Mouse (Mus musculus): ENCODE measurements around the gene Ipo8. TPM values are rescaled to one million over a fixed set of nuclear protein-coding genes. Genes with fewer than 3 reads are reported as not detected.

Ipo8 gene
- total RNA-seq, 1 experiment from 2014 or later: 47.6 TPM

DNA sequence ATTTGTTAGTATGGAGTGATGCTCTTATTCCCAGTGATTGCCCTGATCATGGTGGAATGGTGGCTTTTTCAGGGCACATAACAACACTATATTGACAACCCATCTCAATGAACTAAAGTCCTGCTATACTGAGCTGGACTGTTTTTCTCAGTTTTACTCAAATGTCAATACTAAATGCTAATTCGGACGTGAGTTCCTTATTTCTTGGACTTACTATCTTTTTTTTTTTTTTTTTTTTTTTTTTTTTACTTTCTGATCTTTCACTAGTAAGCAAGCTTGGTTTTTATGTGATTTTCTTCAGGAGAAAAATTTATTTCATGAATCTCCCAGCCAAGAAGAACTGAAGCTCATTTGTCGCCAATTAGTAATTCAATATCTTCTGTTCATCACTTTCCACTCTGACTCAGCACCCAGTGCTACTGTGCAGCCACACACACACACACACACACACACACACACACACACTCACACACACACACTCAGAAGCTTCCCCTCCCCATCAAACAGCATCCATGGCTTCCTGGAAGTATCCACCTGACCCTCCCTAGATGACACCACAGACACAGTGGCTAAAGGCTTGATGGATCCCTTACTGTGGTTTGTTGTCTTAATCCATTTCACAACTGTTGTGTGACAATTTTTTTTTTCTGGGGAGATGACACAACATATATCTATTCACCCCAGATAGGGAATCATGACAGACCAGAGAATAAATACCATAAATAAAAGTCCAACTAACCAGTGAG, 69.1 kb downstream of the Ipo8 start:
- no peak for ATAC-seq (replicated peaks; ENCODE audit: insufficient number of reproducible peaks, low FRiP score, low TSS enrichment, poor library complexity, severe bottlenecking)

DNA sequence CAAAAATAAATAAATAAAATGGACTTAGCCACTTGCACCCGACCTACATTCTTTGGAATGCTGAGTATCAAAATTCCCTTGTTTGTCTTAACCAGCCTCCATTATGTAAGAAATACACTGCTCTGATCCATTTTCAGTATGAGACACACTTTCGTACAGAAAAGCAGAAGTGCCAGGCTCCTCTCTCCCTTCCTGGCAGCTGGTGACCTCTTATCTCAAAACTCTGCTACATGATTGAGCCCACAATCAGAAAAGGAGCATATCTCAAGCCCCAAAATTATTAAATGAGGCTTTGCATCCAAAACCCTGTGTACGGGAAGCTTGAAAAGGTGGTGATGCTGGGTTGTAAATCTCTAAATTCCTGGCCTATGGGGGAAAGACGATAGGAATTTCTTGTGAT, 69.8 kb downstream of the Ipo8 start:
- no peak for ATAC-seq (replicated peaks; ENCODE audit: insufficient number of reproducible peaks, low FRiP score, low TSS enrichment, poor library complexity, severe bottlenecking)

DNA sequence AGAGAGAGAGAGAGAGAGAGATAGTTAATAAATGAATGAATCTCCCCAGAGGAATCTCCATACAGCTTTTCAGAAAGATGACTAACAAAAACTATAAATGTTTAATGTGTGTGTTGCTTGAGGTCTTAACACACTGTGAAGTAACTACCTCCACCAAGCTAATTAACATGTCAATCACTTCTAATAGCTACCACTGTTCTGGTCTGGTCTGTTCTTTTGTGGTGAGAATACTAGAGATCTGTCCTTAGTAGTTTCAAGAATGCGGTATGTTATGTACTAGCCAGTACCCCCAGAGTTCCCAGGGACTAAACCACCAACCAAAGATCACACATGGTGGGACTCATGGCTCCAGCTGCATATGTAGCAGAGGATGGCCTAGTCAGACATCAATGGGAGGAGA, 74.7 kb downstream of the Ipo8 start:
- no peak for ATAC-seq (replicated peaks; ENCODE audit: insufficient number of reproducible peaks, low FRiP score, low TSS enrichment, poor library complexity, severe bottlenecking)

DNA sequence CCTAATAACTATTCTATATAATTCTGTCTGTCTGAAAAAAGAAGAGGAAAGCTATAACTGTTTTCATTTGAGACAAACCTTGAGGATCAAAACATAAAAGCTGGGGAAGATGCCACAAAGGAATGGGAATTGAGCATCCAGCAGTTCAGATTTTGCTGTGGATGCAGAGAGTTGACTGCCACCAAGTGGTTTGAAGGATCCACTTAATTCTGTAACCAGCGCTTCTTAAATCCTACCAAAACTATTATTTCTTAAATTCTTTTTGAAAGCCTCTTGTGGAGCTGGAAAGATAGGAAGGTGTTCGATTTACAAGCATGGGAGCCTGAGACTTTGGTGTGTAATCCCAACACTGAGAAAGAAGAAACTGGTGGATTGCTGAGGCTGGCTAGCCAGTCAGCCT, 79.9 kb downstream of the Ipo8 start:
- ATAC-seq (replicated peaks; ENCODE audit: insufficient number of reproducible peaks, low FRiP score, low TSS enrichment, poor library complexity, severe bottlenecking): no peak

DNA sequence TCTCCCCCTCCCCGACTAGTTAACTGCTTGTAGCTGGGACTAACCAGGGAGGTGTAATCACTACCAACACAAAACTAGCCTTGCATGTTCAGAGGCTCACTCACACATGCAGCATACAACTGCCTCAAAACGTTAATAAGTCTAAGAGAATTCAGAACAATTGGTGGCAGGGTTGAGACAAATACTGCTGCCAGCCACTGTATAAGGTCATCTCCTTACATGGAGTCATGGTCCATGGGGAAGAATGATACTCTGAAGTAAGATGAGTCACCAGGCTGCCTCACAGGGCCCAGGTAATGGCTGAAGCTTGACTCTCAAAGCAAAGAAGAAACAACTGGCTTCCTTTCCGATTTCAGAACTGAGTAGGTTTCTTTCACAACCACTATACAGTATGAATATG, 81.1 kb downstream of the Ipo8 start:
- ATAC-seq (replicated peaks; ENCODE audit: insufficient number of reproducible peaks, low FRiP score, low TSS enrichment, poor library complexity, severe bottlenecking): no peak

DNA sequence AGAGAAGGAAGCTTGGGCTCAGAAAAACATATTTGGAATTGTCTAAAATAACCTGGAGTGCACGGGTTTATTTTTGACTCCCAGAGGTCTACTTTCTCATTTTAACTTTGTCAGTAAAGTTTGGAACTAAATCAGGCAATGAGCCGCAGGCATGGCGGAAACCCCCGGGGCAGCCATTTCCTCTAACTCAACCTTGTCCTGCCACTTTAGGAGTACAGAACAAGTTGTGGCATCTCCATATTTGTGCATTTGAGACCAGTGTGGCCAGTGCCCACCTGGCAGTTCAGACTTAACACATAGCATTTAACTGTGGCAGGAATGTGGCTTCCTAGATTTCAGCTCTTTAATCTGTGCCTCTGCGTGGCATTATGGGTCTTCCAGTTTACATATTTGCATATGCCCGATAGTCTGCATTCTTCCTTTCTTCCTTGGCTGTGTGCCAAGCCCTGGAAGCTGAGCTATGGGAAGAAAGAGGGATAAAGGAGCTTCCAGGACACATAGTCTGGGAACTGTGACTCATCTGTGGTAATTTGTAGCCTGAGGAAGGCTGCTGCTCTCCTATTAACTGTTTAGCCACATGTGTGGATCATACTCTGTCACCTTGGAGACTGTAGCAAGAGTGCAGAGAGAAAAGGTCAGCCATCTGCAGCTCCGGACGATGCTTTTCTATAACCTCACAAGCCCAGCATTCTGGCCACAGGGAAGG, 90.6 kb downstream of the Ipo8 start:
- ATAC-seq (replicated peaks; ENCODE audit: insufficient number of reproducible peaks, low FRiP score, low TSS enrichment, poor library complexity, severe bottlenecking): no peak

DNA sequence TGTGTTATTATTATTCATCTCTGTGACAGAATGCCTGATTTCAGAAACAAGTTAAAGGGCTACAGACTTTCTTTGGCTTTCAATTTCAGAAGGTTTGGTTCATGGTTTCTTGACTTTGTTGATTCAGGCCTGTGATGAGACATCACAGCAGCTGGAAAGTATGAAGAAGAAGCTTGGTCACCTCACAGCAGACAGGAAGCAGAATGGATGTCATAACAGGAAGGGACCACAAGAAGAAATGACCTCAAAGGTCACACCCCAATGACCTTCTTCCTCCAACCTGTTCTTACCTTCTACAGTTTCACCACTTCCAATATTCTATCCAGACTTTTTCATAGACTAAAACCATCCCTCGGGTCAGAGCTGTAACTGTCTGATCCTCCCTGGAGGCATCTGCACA, 94.9 kb downstream of the Ipo8 start:
- no peak for ATAC-seq (replicated peaks; ENCODE audit: insufficient number of reproducible peaks, low FRiP score, low TSS enrichment, poor library complexity, severe bottlenecking)

DNA sequence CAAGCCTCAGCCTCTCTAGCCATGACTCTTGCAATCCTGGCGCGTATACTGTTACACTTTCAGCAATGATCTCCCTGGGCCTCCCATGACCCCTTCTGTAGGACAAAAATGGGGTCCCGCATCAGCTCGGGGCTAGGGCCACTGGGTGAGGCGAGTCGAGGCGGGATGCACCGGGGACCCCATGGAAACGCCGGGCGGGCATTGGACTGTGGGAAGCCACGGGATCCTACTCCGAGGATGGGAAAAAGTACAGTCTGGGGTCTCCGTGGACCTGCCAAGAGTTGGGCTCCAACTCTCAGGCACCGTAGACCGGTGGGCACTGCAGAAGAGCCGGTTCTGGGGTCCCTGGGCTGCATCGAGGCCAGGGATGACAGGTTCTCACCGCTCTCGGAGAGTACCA, 97.3 kb downstream of the Ipo8 start:
- no peak for ATAC-seq (replicated peaks; ENCODE audit: insufficient number of reproducible peaks, low FRiP score, low TSS enrichment, poor library complexity, severe bottlenecking)

DNA sequence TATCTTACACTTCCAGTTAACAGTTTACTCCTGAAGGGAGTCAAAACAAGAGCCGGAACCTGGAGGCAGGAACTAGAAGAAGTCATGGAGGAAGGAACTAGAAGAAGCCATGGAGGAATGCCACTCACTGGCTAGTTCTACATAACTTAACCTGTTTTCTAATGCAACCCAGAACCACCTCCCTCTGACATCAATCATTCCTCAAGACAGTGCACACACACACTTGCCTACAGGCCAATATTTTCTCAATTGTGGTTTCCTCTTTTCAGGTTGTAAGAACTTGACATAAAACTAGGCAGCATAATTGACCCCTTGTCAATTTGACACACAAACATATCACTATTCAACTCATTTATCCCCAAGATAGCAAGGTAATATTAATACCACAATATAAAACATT, 98.3 kb downstream of the Ipo8 start:
- no peak for ATAC-seq (replicated peaks; ENCODE audit: insufficient number of reproducible peaks, low FRiP score, low TSS enrichment, poor library complexity, severe bottlenecking)

DNA sequence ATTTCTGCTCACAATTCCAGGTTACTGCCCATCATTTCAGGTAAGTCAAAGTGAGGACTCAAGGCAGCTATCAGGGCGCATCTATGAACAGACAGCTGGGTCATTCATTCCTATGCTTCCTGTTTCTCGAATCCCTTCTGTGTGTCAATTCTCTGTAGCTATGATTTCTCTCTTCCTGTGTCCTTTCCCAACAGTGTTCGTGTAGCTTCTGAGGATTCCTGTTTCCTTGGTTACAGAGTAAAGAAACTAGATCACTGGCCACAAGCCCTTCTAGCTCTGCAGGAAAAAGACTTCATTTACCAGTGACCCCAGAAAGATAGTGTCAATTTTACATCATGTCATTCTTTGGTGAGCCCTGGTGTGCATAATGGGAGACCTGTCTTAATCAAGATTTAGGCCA, 102.7 kb downstream of the Ipo8 start:
- ATAC-seq (replicated peaks; ENCODE audit: insufficient number of reproducible peaks, low FRiP score, low TSS enrichment, poor library complexity, severe bottlenecking): no peak

DNA sequence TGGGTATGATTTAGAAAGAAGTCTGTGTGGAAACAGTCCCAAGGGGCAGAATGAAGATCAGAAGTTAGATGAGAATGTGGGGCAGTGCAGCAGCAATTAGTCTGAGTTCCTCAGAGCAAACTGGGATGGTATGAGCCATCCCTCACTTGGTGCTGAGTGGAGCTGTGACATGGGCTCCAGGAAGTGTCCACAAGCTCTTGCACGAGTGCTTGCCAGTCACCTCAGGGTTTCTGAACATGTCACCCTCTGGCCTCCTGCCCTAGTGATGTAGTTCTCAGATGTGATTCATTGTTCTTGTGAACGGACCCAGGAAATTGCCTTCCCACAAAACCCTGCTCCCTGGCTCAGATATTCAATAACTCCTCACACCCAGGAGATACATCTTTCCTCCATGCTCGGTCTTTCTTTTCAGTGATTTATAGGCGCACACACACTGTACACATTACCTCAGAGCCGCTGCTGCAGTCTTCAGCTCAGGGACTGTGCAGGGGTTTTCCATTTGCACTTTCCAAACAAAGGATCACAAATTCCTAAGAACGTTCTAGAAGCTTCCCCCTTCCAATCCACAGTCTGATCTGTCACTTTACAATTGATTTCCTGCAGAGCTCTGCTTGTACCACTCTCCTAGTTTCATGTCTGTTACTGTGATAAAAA, 103.3 kb downstream of the Ipo8 start:
- ATAC-seq (replicated peaks; ENCODE audit: insufficient number of reproducible peaks, low FRiP score, low TSS enrichment, poor library complexity, severe bottlenecking): no peak

DNA sequence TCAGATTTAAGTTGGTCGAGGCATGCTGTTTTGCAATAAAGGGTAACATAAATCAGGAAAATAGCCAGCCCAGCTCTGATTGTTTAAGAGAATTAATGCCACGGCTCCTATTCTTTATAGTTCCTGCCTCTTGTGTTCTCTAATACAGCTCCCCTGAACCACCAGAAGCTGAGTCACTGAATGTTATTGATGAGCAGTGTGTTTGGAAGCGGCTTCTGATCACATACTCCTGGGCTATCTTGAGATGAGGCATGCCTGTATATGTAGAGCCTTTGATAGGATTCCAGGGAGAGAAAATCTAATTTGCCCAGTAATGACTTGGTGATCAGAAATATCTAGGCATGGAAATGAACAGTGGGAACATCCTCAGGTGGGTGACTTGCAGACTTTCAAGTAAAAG, 106.8 kb downstream of the Ipo8 start:
- no peak for ATAC-seq (replicated peaks; ENCODE audit: insufficient number of reproducible peaks, low FRiP score, low TSS enrichment, poor library complexity, severe bottlenecking)

Other genes with a start within 250 kb of the Ipo8 start
- 5.4 to 9.9 TPM (median 6.1 TPM) in 3 replicates for gene Caprin2, start 64.8 kb upstream of the Ipo8 start, total RNA-seq (2017)
- 34.2 to 42.2 TPM (median 38.3 TPM) in 3 replicates for gene Sinhcaf, start 115.0 kb upstream of the Ipo8 start, total RNA-seq (2017)